Mouse (Mus musculus): ENCODE results near the gene Foxk1. TPM values are rescaled to one million over a fixed set of nuclear protein-coding genes. Genes with fewer than 3 reads are reported as not detected.

Gene Foxk1
- polyA plus RNA-seq, 1 experiment from 2014 or later: 8.1 TPM

DNA sequence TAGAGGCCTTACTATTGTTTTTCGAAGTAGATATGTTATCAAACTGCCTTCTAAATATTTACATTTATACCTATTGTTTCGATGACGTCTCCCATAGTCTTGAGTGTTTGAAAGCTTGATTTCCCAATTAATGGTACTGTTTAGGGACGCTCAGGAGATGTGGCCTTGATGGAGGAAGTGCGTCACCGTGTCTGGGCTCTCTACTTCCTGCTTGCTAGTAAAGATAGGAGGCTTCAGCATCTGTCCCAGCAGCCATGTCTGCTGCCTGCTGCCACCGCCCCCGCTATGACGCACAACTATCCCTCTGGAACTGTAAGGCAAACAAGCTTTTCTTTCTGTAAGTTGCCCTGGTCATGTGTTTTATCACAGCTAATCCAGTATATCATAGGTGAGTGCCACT, 27.0 kb upstream of the Foxk1 start:
- ATAC-seq (replicated peaks): no peak
- Histone ChIP-seq H3K36me3 (replicated peaks) (no peaks in the 10 kb centered on the region), H3K9me3 (no peaks in the 10 kb centered on the region), H3K27ac (no peak overlapping the region), H3K4me1 (peaks cover 22% of the 10 kb centered on the region), H3K4me2 (no peak overlapping the region), H3K4me3 (no peak overlapping the region), H3K27me3 (replicated peaks) (no peaks in the 10 kb centered on the region), H3K9ac (no peak overlapping the region)
- 97% methylated on average over 9 of the region's 9 CpGs for WGBS

DNA sequence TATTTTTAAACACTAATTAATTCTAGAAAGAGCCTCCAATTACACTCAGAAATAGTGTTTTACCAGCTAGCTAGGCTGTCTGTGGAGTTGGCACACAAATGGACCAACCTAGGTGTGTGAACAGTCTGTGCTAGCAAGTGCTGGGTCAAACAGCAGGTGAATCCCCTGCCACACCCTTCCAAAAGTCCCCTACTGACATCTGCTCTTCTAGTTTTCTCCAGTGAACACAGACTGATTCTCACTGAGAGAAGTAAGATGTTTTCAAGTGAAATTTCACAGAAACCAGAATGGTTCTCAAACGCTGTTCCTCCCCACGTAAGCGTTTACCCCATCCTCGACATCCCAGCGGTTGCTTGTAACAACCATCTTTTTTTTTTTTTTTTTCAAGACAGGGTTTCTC, 25.7 kb upstream of the Foxk1 start:
- Histone ChIP-seq H3K4me3 (no peak overlapping the region), H3K27me3 (replicated peaks) (no peaks in the 10 kb centered on the region), H3K9ac (no peak overlapping the region), H3K4me2 (no peak overlapping the region), H3K27ac (no peak overlapping the region), H3K4me1 (peaks cover 20% of the 10 kb centered on the region), H3K9me3 (no peaks in the 10 kb centered on the region), H3K36me3 (replicated peaks) (no peaks in the 10 kb centered on the region)
- no peak for ATAC-seq (replicated peaks)
- 97% methylated on average over 5 of the region's 5 CpGs for WGBS

GRCm38 (mm10) chr5:142376071-142376470, 25.2 kb upstream of the Foxk1 start:
- H3K27me3 ChIP-seq (replicated peaks): no peaks in the 10 kb centered on the region
- H3K36me3 ChIP-seq (replicated peaks): no peaks in the 10 kb centered on the region
- ATAC-seq (replicated peaks): no peak
- no peak overlapping the region for H3K4me3 ChIP-seq
- 88% methylated on average over 6 of the region's 6 CpGs for WGBS
- peaks cover 17% of the 10 kb centered on the region for H3K4me1 ChIP-seq
- no peak overlapping the region for H3K9ac ChIP-seq
- no peak overlapping the region for H3K27ac ChIP-seq
- no peaks in the 10 kb centered on the region for H3K9me3 ChIP-seq
- H3K4me2 ChIP-seq: no peak overlapping the region

- H3K9me3 ChIP-seq: no peaks in the 10 kb centered on the region
- H3K4me2 ChIP-seq: no peak overlapping the region
- no peaks in the 10 kb centered on the region for H3K27me3 ChIP-seq (replicated peaks)
- ATAC-seq (replicated peaks): no peak
- H3K27ac ChIP-seq: no peak overlapping the region
- H3K9ac ChIP-seq: no peak overlapping the region
- 85% methylated on average over 2 of the region's 2 CpGs for WGBS
- no peak overlapping the region for H3K4me3 ChIP-seq
- no peaks in the 10 kb centered on the region for H3K36me3 ChIP-seq (replicated peaks)
- H3K4me1 ChIP-seq: no peaks in the 10 kb centered on the region
Measured at GRCm38 (mm10) chr5:142378068-142378467, 23.2 kb upstream of the Foxk1 start.

DNA sequence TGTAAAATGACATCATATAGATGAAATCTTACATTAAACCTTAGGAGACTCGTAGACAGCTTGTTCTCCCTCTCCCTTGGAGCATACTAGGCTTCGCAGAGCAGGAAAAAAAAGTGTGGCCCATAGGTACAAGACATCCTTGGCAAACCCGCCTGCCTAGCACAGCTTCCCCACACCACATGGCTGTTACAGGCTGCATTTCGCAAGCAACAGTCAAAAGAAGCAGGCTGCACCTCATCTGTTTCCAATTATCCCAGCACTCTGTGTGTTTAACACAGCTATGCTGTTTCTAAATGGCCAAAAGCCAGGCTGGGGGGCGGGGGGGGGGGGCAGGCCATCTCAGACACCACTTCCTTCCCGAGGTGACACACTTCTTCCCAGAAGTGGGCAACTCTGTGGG, 20.8 kb upstream of the Foxk1 start:
- no peak for ATAC-seq (replicated peaks)
- Histone ChIP-seq H3K4me3 (no peak overlapping the region), H3K9me3 (no peaks in the 10 kb centered on the region), H3K36me3 (replicated peaks) (no peaks in the 10 kb centered on the region), H3K4me1 (peaks cover 10% of the 10 kb centered on the region), H3K27ac (no peak overlapping the region), H3K9ac (no peak overlapping the region), H3K27me3 (replicated peaks) (no peaks in the 10 kb centered on the region), H3K4me2 (no peak overlapping the region)
- WGBS: 63% methylated on average over 6 of the region's 6 CpGs

DNA sequence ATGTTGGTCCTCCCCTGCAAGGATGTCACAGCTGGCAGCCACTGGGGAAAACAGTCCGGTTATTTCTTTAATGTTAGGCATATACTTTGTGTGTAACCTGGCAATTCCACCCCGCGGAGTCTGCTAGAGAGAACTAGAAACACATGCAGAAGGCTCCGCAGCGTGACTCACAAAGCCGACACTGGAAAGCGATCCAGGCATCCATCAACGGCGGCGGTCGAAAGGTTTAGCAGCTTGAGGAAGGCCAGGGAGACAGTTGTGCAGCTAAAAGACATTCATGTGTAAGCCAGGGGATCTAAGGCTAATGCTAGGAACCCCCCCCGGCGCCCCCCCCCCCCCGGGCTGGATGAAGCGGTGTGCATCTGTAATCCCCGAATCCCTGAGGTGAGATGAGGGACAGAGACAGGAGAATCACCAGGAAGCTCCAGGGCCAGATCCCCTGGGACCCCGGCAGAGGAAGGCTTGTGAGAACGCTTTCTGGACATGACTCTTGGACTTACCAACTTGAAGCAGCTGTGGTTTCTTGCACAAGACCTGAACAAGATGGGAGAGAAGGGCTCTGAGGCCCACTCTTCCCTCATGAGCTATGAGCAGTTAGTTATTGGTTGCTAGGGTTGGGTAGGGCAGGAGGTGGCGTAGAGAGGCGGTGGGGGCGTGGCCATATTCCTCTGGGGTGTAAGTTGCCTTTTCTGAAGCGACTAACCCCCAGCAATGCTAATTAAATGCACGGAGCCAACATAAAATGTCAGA, 16.2 kb upstream of the Foxk1 start:
- 16% methylated on average over 23 of the region's 23 CpGs for WGBS
- ATAC-seq (replicated peaks): no peak
- Histone ChIP-seq H3K9me3 (no peaks in the 10 kb centered on the region), H3K27ac (peak overlapping the region; percentile 18), H3K4me3 (0 out of 2 replicates have a peak overlapping the region, but pooled peaks have one; percentile 3), H3K4me1 (peaks cover 23% of the 10 kb centered on the region), H3K4me2 (peak overlapping the region; percentile 22), H3K36me3 (replicated peaks) (no peaks in the 10 kb centered on the region), H3K9ac (no peak overlapping the region), H3K27me3 (replicated peaks) (no peaks in the 10 kb centered on the region)

DNA sequence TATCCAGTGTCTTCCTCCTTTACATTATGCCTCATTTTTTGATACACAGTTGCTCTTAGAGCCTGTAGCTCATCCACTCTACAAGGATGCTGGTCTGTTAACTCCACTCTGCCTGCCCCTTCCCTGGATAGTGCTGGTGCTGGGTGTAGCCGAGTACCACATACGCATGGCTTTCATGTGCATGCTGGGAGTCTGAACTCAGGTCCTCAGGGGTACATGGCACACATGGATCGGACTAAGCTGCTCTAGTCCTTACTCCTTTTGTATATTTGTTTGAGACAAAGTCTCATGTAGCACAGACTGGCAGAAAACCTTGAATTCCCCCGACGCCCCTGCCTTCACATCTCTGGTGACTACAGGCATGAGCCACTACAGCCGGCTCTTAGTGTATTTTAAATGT, 15.0 kb upstream of the Foxk1 start:
- 29% methylated on average over 6 of the region's 6 CpGs for WGBS
- no peak overlapping the region for H3K9ac ChIP-seq

GRCm38 (mm10) chr5:142386784-142387680, 14.3 kb upstream of the Foxk1 start:
- WGBS: 28% methylated on average over 17 of the region's 17 CpGs
- no peaks in the 10 kb centered on the region for H3K27me3 ChIP-seq (replicated peaks)
- no peak overlapping the region for H3K4me3 ChIP-seq
- peak overlapping the region; percentile 69 for H3K27ac ChIP-seq
- no peak overlapping the region for H3K9ac ChIP-seq
- peak overlapping the region; percentile 16; the same call in 1 of the 2 replicates for H3K4me2 ChIP-seq
- no peaks in the 10 kb centered on the region for H3K36me3 ChIP-seq (replicated peaks)
- H3K9me3 ChIP-seq: no peaks in the 10 kb centered on the region
- ATAC-seq (replicated peaks): peak; percentile 73
- peaks cover 23% of the 10 kb centered on the region for H3K4me1 ChIP-seq

More for the DNA sequence above, 15.0 kb upstream of the Foxk1 start:
- Histone ChIP-seq H3K36me3 (replicated peaks) (no peaks in the 10 kb centered on the region), H3K4me2 (no peak overlapping the region), H3K27me3 (replicated peaks) (no peaks in the 10 kb centered on the region), H3K9me3 (no peaks in the 10 kb centered on the region), H3K4me1 (peaks cover 23% of the 10 kb centered on the region), H3K4me3 (no peak overlapping the region), H3K27ac (peak overlapping the region; percentile 69)
- ATAC-seq (replicated peaks): no peak

DNA sequence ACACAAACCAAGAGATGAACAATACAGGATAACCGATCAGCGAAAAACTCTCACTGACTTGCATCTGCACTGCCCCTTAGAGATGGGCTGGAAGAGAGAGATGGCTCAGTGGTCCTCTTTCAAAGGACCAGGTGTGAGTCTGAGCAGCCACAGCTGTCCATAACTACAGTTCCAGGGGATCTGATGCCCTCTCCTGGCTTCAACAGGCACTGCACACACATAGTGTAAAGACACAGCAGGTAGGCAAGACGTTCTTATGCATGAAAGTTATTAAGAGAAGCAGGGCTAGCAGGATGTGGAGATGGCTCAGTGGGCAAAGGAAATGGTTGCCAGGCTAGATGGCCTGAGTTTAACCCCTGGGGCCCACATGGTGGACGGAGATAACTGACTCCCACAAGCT, 13.6 kb upstream of the Foxk1 start:
- H3K4me2 ChIP-seq: no peak overlapping the region
- WGBS: 77% methylated on average over 4 of the region's 4 CpGs
- H3K4me3 ChIP-seq: no peak overlapping the region
- no peak for ATAC-seq (replicated peaks)
- no peaks in the 10 kb centered on the region for H3K27me3 ChIP-seq (replicated peaks)
- H3K4me1 ChIP-seq: peaks cover 23% of the 10 kb centered on the region
- no peaks in the 10 kb centered on the region for H3K9me3 ChIP-seq
- H3K27ac ChIP-seq: peak overlapping the region; percentile 69
- no peaks in the 10 kb centered on the region for H3K36me3 ChIP-seq (replicated peaks)
- no peak overlapping the region for H3K9ac ChIP-seq

DNA sequence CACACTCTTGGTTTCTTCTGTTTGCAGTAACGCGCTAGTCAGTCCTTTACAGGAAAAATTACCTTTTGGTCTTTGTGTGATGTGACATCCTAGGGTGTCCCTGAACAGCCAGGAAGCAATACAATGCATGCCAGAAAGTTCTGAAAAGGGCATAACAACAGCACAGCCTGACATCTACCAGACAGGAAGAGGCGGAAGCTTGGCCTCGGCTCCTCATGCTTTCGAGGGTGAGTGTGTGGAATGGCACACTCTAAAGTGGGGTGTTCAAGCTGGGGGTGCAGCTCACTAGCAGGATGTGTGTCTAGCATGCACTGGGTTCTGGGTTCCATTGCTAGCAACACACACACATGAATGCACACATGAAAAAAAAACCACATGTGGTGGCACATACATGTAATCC, 9.6 kb upstream of the Foxk1 start:
- Histone ChIP-seq H3K27me3 (replicated peaks) (no peaks in the 10 kb centered on the region), H3K4me1 (peaks cover 6% of the 10 kb centered on the region), H3K4me3 (no peak overlapping the region), H3K9ac (no peak overlapping the region), H3K4me2 (no peak overlapping the region), H3K36me3 (replicated peaks) (no peaks in the 10 kb centered on the region), H3K27ac (no peak overlapping the region), H3K9me3 (no peaks in the 10 kb centered on the region)
- no peak for ATAC-seq (replicated peaks)
- 54% methylated on average over 5 of the region's 5 CpGs for WGBS

- Histone ChIP-seq H3K4me1 (no peaks in the 10 kb centered on the region), H3K4me3 (no peak overlapping the region), H3K9ac (no peak overlapping the region), H3K27me3 (replicated peaks) (no peaks in the 10 kb centered on the region), H3K4me2 (no peak overlapping the region), H3K27ac (no peak overlapping the region), H3K36me3 (replicated peaks) (no peaks in the 10 kb centered on the region), H3K9me3 (no peaks in the 10 kb centered on the region)
- ATAC-seq (replicated peaks): no peak
- 94% methylated on average over 6 of the region's 6 CpGs for WGBS
Measured at GRCm38 (mm10) chr5:142394602-142395252, 6.6 kb upstream of the Foxk1 start.

DNA sequence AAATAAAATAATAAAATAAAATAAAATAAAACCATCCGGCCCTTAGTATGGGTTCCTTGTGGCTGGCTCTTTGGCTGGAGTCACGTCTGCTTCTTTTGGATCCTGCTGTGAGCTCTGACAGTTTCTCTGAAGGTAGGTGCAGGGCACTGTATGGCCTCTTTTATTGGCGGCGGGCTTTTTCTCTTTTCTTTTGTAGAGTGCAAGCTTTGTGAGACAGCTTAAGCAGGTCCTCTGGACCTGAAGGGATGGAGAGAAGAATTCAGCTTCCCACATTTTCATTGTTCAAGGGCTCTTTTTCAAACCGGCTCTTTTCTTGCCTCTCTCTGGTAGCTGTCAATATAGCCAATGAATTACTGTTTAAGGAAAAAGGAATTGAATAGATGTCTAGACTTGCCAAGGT, 5.4 kb upstream of the Foxk1 start:
- ATAC-seq (replicated peaks): no peak
- Histone ChIP-seq H3K9me3 (no peaks in the 10 kb centered on the region), H3K4me1 (peaks cover 8% of the 10 kb centered on the region), H3K36me3 (replicated peaks) (no peaks in the 10 kb centered on the region), H3K9ac (no peak overlapping the region), H3K27me3 (replicated peaks) (no peaks in the 10 kb centered on the region), H3K4me3 (no peak overlapping the region), H3K27ac (0 out of 2 replicates have a peak overlapping the region, but pooled peaks have one; percentile 43), H3K4me2 (no peak overlapping the region)
- 12% methylated on average over 5 of the region's 5 CpGs for WGBS
